Mouse (Mus musculus): Measurements from ENCODE around the gene Gm20708.
A peak's percentile ranks its signal among the peaks of the same experiment; 100 is the strongest.

Gm20708 gene

DNA sequence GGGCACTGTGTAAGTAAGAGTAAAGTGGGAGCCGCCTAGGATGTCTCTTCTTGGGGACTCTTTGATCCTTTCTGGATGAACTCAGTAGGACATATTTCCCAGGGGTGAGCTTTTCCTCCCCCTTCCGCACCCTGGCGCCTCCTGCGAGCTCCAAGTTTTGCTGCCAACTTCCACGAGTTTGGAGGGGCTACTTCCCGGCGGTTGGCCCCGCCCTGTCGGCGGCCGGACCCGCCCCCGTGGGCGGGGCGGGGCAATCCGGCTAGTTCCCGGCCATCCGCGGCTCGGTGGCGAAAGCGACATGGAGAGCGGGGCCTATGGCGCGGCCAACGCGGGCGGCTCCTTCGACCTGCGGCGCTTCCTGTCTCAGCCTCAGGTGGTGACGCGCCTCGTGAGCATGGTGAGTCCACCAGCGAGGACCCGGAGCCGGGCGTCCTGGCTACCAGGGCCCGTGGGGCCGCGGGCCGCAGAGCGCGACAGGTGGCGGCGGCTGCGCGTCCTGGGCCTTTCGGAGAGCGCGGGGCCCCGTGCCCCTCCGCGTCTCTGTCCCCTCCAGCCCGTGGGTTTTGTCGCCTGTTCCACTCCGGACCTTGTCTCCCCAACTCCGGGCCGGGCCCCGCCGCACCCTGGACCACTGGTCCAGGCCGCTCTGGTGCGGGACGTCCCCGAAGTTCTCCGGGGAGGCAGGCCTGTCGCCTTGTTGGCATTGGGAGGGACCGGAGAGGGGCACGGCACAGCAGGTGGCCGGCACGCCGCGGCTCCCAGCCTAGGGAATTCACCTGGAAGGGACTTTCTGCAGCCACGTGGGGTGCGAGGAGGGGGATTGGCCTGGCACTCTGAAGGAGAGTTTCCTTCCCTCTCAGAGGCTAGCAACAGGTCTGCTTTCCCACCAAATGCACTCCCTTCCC, at the start of gene Gm20708, which contains the start of gene Syngr2:
Gene Gm20708, plus strand, starts transcription at position 262 of the 905 bp plus-strand sequence.
Gene Syngr2, plus strand, starts transcription at position 262 of the 905 bp plus-strand sequence.
- DNase-seq (ENCODE audit: low read depth, low spot score) = no peak

DNA sequence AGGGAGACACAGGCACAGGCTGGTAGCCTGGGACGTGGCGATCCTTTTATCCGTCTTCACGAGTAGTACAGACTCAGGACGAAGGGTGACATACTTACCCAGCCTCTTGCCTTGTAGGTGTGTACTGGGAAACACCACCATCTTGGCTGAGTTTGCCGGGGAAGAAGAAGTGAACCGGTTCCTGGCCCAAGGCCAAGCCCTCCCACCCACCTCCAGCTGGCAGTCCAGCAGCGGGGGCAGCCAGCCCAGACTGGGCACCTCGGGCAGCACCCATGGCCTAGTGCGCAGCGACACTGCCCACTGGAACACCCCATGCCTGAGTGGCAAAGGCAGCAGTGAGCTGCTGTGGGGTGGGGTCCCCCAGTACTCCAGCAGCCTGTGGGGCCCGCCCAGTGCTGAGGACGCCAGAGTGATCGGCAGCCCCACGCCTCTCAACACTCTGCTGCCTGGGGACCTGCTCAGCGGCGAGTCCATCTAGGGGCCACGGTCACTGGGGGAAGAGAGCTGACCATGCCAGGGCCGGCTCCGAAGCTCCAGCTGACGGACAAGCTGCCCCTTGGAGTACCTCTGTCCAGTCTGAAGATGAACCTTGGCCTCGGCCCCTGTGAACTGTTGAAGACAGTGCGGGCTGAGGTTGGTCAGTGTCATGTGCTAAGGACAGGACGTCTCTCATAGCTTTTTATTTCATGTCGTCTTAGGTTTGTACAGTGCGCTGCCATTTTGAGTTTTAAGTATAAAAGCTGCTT, 48.9 kb upstream of the Gm20708 start:
- no peak for DNase-seq (ENCODE audit: low read depth, low spot score)

DNA sequence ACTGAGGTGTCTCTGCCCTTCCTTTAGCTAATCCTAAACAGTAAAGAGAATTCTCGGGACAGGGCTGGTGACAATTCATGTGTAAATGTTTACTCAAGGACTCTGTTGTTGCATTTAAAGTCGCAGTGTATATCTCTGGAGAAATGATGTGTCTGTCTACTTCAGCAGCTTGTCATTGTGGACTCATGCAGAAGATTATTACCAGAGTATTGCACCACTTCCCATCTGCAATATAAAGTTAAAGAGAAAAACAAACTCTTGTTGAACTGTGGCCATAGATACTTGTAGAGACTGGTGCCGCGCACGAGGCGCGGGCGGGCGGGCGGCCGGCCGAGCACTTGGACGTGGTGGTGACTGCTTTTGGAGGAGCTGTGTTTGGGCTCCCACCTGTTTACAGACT, 47.7 kb upstream of the Gm20708 start:
- no peak for DNase-seq (ENCODE audit: low read depth, low spot score)

DNA sequence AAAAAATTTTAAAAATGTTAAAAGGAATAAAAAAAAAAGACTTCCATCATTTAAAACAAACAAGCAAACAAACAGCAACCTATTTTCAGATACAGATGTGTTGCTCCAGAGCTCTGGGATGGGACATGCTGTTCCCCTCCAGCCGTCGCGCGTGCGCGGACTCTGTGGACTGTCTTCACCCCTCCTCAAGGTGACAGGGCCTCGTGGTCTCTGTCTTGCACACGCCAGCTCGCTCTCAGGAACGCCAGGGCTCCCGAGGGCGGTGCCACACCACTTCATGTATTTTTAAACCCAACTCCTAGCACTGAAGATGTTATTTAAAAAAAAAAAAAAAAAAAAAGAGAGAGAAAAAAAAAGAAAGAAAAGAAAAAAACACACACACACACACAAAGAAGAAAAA, 47.2 kb upstream of the Gm20708 start:
- DNase-seq (ENCODE audit: low read depth, low spot score) = no peak

- DNase-seq (ENCODE audit: low read depth, low spot score) = no peak
Measured at GRCm38 (mm10) chr11:117764319-117764718, 45.1 kb upstream of the Gm20708 start.

GRCm38 (mm10) chr11:117765361-117765760, 44.1 kb upstream of the Gm20708 start:
- DNase-seq (ENCODE audit: low read depth, low spot score) = no peak

DNA sequence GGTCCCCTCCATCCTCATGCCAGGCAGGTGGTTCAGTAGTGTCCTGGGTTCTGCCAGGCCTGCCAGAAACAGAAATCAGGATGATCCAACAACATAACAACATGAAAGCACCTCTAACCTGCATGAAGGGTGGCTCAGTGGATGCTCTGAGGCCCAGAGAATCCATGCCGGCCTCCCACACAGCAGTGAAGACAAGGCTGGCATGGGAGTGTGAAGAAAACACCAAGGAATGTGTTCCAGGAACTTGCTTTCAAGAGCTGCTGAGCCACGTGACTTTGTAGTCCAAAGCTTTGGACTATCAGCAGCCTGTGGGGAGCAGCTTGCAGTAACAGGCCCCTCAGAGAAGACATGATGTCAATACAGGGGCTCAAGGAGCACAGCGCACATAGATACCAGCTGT, 43.2 kb upstream of the Gm20708 start:
- no peak for DNase-seq (ENCODE audit: low read depth, low spot score)

GRCm38 (mm10) chr11:117768725-117769682, 40.5 kb upstream of the Gm20708 start:
- no peak for DNase-seq (ENCODE audit: low read depth, low spot score)

DNA sequence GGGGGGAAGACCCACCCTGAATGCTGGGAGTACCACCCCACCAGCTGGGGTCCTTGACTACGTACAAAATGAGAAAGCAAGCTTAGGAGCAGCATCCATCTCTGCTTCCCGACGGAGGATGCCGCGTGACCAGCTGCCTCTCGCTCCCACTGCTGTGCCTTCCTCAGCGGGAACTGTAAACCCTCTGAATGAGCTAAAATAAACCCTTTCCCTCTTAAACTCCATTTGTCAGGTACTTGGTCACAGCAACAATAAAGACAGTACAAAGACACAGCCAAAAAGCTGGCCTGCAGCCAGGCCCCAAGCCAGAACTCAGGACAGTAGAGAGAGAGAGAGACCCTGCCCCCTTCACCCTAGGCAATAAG, 39.8 kb upstream of the Gm20708 start:
- no peak for DNase-seq (ENCODE audit: low read depth, low spot score)

DNA sequence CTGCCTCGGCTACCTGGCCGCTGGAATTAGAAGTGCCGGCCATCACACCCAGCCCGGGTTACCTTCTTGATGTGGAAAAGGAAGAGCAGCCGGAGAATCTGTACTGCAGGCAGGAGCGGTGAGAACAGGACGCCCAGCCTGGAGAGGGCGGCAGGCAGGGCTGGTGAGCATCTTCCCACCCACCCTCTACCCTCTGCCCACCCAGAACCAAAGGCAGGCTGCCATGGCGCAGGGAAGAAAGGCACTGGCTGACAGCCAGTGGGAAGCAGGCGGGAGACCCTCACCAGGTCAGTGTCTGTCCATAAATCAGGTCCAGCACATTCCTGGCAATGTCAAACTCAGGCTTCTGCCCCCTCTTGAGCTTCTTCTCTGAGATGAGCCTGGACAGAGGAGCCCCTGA, 39.1 kb upstream of the Gm20708 start:
- DNase-seq (ENCODE audit: low read depth, low spot score) = no peak

- DNase-seq (ENCODE audit: low read depth, low spot score) = no peak
Measured at GRCm38 (mm10) chr11:117772352-117772751, 37.1 kb upstream of the Gm20708 start.

GRCm38 (mm10) chr11:117774925-117775324, 34.5 kb upstream of the Gm20708 start:
- DNase-seq (ENCODE audit: low read depth, low spot score) = no peak

GRCm38 (mm10) chr11:117775540-117775939, 33.9 kb upstream of the Gm20708 start:
- no peak for DNase-seq (ENCODE audit: low read depth, low spot score)

DNA sequence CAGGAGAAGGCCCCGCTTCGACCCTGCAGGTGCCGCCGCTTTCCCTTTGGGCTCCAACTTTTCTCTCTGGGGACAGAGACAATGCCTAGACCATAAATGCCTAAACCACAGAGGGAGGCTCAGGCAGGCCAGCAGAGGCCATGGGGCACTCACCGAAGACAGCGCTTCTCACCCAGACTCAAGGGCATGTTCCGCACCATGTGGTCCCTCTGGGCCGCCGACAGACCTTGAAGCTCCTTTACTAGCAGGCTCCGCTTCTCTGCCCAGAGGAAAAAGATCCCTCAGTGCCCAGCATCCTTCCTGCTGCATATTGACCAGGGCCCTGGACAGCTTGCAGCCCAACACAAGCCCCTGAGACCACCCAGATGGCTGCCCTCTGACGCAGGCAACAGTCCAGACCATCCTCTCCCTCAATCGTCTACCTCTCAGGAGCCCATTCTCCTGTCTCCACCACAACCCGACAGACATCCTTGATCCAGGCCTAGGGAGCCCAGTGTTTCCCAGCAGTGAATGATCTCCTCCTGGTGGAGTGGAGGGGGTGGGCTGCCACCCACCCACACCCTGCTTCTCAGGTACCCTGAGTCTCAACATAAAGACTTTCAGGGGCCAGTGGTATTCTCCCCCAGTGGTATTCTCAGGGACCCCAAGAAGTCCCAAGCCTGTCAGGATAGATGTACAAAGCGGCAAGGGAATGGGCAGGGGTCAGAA, 33.2 kb upstream of the Gm20708 start:
- no peak for DNase-seq (ENCODE audit: low read depth, low spot score)

- DNase-seq (ENCODE audit: low read depth, low spot score) = no peak
Measured at GRCm38 (mm10) chr11:117777111-117777510, 32.4 kb upstream of the Gm20708 start.

DNA sequence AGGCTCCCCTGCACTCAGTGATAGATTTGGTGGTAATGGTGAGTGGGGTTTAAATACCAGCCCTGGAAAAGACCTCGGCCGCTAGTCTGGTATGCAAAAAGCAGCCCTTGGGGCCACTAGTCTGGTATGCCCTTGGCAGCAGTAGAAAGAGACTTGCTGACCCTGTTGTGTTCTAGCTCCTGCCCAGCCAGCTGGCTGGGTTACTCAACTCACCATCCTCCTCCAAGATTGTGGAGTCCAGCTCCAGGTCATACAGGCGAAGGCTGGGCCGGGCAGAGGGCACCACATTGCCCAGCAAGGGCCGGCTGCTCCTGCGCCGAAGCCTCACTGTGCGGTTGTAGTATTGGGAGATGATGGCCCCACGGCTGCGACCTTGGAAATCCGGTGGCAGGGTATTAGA, 31.4 kb upstream of the Gm20708 start:
- no peak for DNase-seq (ENCODE audit: low read depth, low spot score)

DNA sequence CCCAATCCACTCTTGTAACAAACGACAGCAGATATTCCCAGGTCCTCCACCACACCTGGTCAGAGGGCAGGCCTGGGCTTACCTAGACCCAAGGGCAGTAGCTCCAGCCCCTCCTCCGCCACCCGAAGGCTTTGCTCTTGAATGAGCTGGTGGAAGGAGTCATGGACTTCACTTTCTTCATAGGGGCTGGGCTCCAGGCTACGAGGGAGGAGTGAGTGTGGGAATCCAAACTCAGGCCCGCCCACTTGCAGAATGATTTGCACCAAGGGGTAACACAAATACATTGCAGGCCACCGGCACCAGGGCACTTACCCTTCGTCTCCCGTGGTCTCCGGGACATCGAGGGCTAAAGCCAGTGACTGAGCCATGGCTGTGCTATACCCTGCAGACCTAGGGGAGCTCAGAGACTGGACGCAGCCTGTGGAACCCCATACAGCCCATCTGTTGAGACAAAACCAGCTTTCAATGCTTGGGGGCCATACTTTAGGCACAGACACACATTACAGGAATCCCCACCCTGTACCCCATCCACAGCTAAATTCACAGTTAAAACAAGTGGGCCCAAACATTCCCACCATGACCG, 30.5 kb upstream of the Gm20708 start:
- DNase-seq (ENCODE audit: low read depth, low spot score) = no peak

GRCm38 (mm10) chr11:117779434-117780198, 29.9 kb upstream of the Gm20708 start:
- DNase-seq (ENCODE audit: low read depth, low spot score) = no peak

DNA sequence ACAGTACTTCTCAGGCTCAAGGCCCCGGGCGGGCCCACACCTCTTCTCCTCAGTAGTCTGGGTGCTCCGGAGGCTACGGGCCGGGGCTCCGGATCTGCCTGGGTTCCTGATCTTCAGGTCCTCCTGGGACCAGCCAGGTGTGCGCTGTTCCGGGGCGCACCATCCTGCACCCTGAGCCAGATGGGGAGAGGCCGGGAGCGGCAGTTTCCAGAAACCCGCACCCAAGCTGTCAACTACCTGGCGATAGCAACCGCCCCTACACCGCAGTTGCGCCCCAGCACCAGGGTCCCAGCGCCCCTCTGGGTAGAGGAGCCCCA, 29.3 kb upstream of the Gm20708 start:
- DNase-seq (ENCODE audit: low read depth, low spot score) = no peak

- peak; percentile 86 for DNase-seq (ENCODE audit: low read depth, low spot score)
Measured at GRCm38 (mm10) chr11:117780582-117781111, 28.8 kb upstream of the Gm20708 start.
